Mouse (Mus musculus) left cerebral cortex, adult 9 months (tissue): ENCODE measurements around the gene Dclk2.

ENCODE experiments used
- DNase-seq, 2 experiments: peaks; one replicate each; pipeline ENCODE4 v3.0.0; 2022; ENCODE audit warnings: low spot score in 2 of 2

The Dclk2 gene

GRCm38 (mm10) chr3:86759383-86759782, 161.3 kb downstream of the Dclk2 start:
- DNase-seq = no peak

- no peak for DNase-seq
These were observed 161.9 kb downstream of the Dclk2 start for GRCm38 (mm10) chr3:86758727-86759126.

DNA sequence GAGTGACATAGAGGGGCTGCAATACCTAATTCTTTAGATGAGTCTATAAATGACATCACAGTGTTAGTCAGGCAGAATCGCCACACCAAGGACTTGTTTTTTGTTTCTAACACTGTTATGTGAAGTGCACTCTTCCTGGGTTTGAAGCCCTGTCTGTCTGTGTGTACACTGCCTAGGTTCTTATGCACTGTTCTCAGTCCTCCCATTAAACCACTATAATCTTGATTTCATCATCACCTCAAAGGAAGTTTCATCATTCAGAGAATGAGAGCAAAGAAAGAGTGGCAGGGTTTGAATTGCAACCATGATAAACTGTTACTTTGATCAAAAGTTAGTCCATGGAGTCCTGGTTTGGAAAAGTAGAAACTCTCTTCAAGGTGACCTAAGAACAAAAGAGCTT, 164.1 kb downstream of the Dclk2 start:
- DNase-seq = no peak

DNA sequence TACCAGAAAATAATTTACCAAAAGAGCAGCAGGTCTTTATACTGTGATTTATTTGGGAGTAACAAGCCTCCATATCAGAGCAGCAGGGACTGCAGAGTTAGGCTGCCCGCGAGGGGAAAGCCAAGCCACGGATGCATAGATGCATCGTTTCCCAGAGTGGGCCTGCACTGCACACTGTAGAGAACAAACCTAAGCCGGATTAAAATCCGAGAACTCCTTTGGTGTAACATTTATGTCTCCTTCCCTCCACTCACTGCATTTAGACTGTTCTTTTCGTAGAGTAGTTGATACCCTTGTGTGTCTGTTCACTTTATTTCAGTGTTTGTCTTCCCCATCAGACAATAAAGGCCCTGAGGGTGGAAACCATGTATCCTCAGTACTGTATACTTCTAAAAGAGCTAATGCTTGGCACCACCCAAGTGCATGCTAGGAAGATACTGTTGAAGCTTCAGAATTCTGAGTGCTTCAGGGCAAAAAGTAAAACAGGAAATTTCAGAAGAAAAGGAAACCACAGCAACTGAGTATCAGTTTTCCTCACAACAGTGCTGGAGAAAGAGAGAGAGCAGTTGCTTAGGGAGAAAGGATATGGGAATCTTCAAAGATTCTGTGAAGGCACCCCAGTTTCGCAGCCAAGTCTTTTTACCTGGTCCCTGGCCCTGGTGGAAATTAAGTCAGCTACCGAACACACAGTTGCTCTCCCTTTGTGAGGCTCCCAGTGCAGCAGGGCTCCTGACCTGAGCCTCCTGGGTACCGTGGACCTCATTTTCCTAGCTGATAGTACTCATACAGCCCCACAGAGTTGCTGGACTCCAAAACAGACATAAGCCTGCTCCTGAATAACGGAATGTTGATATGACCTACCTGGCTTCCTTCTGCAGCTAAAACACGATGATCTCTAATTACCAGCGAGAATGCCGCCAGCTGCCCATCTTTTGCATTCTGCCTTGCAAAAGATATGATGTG, 165.8 kb downstream of the Dclk2 start:
- no peak for DNase-seq

GRCm38 (mm10) chr3:86754178-86754577, 166.5 kb downstream of the Dclk2 start:
- DNase-seq = no peak

DNA sequence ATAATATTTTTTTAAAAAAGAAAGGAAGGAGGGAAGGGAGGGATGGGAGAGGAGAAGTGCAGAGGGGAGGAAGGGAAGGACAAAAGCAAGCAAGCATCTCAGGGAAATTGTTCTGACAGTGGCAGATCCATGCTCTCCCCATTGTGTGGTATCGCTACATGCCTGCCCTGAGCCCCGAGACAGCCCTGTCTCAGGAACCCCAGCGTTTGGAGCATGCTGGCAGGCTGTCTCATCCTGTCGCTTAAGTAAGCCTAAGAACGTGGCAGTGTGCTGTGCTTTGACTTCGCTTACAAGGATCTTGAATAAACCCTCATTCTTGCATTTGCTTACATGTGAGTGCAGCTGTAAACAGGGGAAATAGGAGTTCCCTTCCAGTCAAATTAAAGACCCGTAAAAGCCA, 170.0 kb downstream of the Dclk2 start:
- no peak for DNase-seq

DNA sequence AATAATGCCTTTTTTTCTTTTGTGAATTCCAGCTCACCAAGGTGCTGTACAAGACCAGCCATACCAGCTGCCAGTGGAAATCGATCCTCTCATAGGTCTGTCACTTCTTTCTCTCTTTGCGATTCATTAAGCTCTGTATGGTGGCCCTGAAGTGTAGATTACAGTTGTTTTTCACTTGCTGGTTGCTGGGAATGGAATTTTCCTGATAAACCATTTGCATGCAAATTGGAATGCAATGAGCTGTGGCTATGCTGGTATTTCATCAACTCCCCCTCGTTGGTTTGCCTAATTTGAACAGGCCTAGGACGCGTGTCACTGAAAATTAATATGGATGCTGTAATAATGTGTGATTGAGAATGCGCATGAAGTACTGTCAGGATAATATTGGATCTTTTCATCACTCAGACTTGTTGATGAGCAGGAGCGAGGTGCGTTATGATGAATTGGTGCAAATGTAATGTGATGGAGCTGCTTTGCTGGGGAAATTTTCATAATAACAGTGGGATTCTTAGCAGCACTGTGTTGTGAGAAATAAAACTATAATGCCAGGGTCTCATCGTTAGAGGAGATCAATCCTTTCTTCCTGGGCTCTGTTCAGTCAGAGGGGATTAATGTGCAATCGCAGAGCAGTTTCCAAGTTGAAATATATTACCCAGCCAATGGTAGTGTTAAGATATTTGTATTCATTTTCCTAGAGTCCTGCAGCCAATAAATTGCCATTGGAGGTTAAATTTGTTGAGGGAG, 174.7 kb downstream of the Dclk2 start:
- no peak for DNase-seq

DNA sequence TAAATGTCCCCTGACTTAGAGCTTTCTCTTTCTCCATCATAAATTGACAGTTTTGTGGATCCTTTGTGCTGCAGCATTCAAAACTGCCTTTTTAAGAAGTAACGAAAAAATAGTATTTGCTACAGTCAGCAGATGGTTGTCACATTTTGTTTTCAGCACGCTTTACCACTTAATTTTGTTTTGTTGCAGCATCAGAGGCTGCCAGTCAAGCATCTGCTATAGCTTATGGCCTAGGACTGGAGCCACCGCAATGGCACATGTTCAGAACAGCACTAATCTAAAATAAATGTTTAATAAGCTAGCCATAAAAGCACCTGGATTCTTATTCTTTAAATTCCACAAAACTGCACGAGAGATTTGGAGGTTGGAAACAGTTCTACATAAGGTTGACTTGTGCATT, 175.3 kb downstream of the Dclk2 start:
- no peak for DNase-seq

GRCm38 (mm10) chr3:86739745-86740144, 180.9 kb downstream of the Dclk2 start:
- DNase-seq = no peak

GRCm38 (mm10) chr3:86738831-86739230, 181.8 kb downstream of the Dclk2 start:
- DNase-seq = no peak
